Mouse (Mus musculus): ENCODE results near the gene Pigq.

DNA sequence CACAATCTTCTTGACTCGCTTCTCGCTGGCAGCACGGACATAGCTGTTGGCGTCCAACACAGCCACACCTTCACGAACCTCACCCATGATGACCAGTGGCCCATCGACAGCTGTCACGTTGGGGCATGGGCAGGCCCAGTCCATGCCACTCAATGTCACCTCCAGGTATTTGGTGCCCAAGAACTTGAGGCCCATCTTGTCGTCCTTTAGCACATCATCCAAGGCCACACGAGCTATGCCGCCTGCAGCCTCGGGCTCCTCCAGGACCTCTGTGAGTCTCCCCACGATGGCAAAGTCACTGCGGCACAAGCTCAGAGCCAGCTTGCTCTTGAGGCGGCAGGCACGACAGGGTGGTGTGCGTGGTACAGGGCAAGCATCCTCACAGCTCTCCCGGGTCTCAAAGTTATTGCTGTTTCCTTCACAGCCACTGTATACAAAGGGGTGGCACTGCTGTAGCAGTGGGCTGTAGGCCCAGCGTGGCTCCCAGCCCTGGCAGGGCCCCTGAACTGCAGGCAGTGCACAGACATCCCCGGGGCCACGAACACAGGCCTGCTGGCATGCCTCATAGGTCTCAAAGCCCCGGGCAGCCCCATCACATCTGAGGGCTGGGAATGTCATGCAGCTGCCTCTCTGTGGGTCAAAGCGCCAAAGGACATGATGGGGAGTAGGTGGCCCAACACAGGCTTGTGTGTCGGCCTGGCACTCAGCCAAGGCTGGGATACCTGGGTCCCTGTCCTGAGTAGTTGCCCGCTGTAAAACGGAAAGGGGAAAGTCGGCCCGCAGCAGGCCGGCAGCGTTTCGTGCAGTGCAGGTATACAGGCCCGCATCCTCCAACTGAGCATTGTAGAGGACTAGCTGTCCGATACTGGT, 66.8 kb downstream of the Pigq start:
- TF ChIP-seq GATA1 (IDR thresholded peaks at IDR 0.05; ENCODE audit: borderline replicate concordance, low read length) (no peak), FLI1 (IDR thresholded peaks at IDR 0.05; ENCODE audit: low read length) (no peak)

Data from megakaryocyte, embryonic 14.5 days (primary cell).